Mouse (Mus musculus) layer of hippocampus, adult 9-10 months (tissue): ENCODE results near the gene Unc13b.
"Not testable (repeated sequence)": the region's sequence is repeated elsewhere in the genome, so short reads cannot be mapped to it uniquely, and the experiment has no call there.

Experiments
- DNase-seq: peaks from one replicate; pipeline ENCODE4 v3.0.0; 2022; ENCODE audit warnings: low spot score

The Unc13b gene

GRCm38 (mm10) chr4:43091183-43091582 is 32.4 kb downstream of the Unc13b start:
- DNase-seq = no peak

GRCm38 (mm10) chr4:43113491-43113890 is 54.7 kb downstream of the Unc13b start:
- DNase-seq = no peak

GRCm38 (mm10) chr4:43114512-43114911 is 55.8 kb downstream of the Unc13b start:
- DNase-seq = no peak

DNA sequence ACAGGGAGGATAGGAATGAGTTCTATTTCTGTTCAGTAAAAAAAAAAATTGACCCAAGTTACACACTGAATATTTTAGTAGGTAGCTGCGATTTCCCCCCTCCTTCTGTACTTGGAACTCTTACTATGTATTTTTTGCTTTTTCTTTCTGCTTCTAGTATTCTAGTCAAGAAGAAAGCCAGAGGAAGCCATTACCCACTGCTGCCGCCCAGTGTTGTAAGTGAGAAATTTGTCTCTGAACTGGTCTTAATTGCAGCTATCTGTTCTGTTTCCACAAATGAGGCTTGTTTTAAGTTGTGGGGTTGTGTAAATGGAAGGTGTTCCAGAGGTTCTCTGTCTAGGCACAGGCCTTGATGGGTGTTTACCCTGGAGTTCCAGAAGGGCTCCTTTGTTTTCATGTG is 56.2 kb downstream of the Unc13b start:
- DNase-seq = peak; percentile 26

GRCm38 (mm10) chr4:43116249-43116648 is 57.5 kb downstream of the Unc13b start:
- no peak for DNase-seq

DNA sequence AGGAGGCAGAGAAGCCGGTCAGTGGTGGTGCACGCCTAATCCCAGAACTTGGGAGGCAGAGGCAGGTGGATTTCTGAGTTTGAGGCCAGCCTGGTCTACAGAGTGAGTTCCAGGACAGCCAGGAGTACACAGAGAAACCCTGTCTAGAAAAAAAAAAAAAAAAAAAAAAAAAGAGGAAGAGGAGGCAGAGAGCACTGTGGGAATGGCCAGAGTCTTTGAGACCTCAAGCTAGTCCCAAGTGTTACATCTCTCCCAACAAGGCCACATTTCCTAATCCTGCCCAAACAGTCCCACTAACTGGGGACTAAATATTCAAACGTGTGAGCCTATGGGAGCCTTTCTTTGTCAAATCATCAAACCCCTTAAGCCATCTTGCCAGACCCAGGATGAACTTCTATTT is 71.0 kb downstream of the Unc13b start:
- DNase-seq = no peak

DNA sequence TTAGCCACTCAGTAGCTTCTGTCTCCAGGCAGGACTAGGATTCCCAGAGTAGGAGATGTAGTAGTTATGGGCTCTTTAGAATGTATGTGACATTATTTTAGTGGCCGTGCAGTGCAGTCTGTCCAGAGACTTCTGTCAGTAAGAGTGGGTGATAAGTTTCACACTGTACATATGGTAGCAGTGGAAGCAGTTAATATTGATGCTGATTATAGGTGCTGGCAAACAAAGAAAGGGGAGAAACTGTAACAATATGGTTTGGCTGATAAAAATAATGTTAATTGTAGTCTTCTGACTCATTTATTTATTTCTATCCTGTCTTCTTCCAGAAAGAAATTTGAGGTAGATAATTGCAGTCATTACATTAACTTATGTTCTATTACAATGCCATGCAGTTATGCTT is 83.9 kb downstream of the Unc13b start:
- DNase-seq = no peak

DNA sequence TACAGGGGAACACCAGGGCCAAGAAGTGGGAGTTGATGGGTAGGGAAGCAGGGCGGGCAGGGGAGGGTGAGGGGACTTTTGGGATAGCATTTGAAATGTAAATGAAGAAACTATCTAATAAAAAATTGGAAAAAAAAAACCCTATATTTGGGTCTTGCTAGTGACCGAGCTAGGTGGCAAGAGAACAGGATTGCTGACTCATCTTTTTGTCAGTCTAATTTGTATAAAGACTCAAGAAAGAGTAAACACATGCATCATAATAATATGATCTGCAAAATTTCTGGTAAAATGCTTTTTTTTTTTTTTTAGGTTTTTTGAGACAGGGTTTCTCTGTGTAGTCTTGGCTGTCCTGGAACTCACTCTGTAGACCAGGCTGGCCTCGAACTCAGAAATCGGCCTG is 93.7 kb downstream of the Unc13b start:
- DNase-seq = not testable (repeated sequence)

GRCm38 (mm10) chr4:43160045-43160444 is 101.3 kb downstream of the Unc13b start:
- no peak for DNase-seq

DNA sequence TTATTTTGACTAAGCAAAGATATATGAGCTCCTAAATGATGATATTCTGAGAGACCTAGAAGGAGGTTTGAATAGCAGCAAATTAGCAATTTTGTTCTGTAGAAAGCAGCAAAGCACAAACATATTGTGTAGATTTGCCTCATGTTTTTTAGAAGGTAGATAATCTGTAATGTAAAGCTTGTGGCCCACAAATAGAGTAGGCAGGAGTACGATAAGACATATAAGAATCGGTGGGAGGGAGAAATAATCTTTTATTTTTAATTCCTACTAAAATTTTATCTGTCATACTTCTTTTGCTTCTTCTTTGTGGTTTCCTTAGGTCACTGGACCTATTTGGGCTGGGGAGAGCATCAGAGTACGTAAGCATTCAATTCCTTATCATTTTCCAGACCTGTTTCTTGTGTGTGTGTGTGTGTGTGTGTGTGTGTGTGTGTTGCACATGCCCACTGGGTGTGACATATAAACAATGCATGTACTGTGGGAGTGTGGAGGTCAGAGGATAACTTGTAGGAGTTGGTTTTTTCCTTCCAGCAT is 102.4 kb downstream of the Unc13b start:
- no peak for DNase-seq

GRCm38 (mm10) chr4:43163205-43163604 is 104.5 kb downstream of the Unc13b start:
- DNase-seq = no peak

DNA sequence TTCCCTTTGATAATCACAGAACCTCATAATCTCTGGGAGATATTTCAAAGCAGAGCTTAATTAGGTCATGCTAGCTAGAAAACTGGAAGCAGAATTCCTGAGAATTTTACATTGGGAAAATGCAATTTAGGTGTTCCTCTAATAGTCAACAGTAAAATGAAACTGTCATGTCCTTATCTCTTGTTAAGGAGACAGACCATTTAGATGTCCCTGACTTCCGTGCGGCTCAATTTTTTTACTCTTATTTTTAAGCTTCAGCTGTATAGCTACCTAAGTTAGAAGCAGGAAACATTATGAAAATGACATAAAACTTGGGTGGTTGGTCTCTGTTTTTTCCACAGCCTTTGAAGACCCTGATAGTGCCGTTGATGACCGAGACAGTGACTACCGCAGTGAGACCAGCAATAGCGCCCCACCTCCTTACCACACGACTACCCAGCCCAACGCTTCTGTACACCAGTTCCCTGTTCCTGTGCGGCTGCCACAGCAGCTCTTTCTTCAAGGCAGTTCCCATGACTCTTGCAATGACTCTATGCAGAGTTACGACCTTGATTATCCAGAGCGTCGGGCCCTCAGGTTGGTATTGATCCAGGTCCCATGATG is 106.8 kb downstream of the Unc13b start:
- DNase-seq = no peak

DNA sequence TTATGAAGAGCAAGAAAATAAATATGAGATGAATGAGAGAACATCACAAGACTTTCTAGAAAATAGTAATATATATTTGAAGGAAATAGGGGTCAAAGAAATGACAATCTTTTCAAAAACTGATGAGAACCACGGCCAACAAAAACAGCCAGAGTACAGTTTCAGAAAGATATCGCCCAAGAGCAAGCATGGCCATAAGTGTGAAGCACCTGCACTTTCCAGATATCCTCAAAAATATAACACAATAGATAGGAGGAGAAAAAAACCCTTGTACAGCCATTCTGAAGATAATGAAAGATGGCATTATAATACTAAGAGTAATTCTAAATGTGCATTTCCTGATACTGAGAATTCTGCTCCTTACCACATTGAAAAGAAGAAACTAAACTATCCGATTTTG is 111.3 kb downstream of the Unc13b start:
- no peak for DNase-seq

DNA sequence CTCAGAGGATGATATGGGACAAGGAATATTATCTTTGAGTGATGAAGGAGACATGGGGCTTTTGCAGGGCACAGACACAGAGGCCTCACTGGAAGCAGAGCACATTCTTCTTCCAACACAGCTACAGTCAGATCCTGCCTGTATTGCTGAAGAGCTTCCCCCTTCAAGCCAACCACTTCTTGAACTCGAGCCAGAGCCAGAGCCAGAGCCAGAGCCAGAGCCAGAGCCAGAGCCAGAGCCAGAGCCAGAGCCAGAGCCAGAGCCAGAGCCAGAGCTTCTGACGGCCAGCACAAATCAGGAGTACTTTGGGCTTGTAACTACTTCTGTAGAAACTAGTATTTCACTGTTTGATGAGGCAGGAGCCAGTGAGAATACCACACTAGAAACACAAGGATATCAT is 118.4 kb downstream of the Unc13b start:
- no peak for DNase-seq

DNA sequence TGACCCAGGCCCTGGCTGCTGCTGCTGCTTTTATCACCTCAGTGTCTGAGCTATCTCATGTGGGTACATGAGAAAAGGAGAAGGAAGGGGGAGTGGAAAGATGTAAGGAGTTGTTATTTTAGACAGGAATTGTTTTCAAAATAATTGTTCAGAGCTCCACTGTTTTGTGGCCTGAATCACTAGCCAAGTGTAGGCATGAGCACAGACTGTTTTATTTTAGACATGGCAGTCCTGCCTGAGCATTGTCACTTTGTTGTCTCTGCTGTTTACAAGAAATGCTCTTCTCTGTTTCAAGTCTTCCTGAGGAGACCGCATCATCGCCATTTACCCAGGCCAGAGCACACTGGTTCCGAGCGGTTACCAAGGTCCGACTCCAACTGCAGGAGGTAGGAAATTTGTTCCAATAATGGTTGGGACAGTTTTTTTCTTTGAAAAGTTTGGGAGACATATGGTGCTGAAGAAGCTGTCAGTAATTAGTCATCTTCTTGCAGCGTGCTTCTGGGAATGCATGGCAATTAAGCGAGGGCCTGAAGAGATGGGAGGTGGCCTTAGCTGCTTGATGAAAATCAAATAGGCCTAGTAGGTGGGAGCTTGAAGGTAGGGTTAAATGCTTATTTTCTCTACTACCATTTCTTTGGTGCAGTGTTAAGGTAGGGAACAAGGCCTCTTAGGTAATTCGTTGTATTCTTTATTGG is 123.9 kb downstream of the Unc13b start:
- no peak for DNase-seq

GRCm38 (mm10) chr4:43187439-43187838 is 128.7 kb downstream of the Unc13b start:
- no peak for DNase-seq

DNA sequence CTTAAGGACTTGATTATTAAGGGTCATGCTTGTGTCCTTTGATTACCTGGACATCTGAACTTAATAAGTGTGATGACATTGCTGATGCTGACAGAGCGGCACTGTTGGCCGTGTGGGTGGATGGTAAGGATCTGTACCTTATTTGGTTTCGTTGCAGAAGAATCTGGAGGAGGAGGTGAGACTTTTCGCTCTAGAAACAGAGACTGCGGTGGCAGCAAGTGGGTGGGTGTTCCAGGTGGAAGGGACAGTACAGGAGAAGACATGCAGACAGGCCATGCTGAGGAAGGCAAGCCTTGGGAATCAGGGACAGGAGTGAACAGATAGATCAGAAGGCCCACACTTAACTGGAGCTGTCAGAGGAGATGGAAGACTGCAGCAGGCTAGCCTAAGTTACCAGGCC is 130.6 kb downstream of the Unc13b start:
- DNase-seq = no peak

DNA sequence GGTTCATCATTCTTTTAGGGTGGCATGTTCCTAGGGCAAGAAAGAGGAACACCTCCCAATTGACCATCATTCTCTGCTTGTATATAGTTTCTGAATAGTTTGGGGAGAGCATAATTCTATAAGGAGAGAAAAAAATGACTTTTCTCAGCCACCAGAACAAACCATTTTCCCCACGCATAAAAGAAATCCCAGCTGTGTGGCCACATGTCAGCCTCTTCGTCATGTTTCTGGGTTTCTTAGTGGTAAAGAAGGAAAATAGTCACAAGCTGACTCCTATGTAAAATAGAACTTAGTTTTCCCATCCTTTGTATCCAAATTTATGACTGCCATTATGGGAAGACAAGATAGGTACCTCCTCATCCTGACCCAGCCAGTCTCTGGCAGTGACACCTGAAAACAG is 146.2 kb downstream of the Unc13b start:
- no peak for DNase-seq

DNA sequence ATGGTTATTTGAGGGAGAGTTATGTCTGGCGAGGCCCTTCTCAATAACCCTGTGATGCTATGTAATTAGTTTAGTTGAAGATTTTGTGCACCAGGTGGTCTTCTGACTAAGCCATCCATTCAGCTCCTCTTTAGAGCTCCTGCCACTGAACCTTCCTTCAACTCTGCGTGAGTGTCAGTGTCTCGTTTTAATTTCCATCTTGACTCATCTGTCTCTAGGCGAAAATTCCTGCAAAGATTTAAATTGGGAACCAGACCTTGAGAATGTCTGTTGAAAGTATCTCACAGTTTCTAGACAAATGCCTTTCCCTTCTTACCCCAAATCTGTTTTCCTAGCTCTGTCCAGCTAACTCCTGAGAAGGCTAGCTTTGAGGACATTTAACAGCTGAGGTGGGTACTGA is 146.8 kb downstream of the Unc13b start:
- DNase-seq = no peak

DNA sequence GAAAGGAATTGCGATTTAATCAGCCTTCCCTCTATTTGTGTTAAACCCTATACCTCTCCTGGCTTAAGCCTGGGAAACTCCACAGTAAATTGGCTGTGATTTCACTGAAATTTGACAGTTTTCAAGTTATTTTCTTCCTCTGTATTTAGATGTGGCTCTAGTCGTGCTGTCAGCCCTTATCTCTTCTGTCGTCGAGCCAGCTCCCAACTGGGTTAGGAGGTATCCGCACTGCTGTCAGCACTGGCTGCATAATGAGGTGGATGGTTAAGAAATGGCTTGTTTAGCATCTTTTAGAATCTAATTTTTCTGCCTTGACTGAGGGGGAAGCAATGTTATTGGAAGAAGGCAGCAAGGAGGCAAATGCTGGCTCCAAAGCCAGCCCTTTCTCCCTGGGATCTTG is 148.2 kb downstream of the Unc13b start:
- no peak for DNase-seq

- no peak for DNase-seq
Measured at GRCm38 (mm10) chr4:43209081-43209579, 150.4 kb downstream of the Unc13b start.

- DNase-seq = no peak
Measured at GRCm38 (mm10) chr4:43209673-43210072, 150.9 kb downstream of the Unc13b start.

- DNase-seq = no peak
Measured at GRCm38 (mm10) chr4:43216491-43216890, 157.7 kb downstream of the Unc13b start.

- no peak for DNase-seq
Measured at GRCm38 (mm10) chr4:43217997-43218396, 159.2 kb downstream of the Unc13b start.
